Mouse (Mus musculus): ENCODE data around the gene Foxf2. TPM values are rescaled to one million over a fixed set of nuclear protein-coding genes. Genes with fewer than 3 reads are reported as not detected.

Foxf2 gene
- polyA plus RNA-seq, 1 experiment: not detected

DNA sequence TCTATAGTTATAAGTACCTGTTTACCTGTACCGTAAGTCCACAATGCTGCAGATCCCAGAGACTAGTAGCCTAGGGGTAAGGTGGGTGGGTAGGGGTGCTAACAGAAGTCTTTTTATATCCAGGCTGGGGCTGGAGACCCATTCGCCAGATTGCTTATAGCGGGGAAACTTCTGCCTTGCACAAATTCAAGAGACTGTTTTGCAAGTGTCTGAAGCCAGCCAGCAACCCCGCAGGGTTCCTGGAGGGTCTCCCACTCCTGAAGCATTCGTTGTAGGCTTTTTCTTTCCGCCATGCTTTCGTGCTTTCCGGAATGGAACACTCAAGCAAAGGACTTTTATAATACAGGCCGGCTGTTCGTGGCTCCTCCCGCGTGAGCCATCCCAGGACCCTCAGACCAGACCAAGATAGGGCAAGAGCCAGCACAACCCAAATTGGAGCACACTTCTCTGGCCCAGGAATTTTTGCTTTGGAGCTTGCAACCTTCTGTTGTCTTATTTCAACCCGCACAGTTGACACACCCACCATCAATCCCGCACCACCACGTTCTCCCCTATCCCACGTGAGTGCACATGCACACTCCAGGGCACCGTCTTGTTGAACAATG lies 10.0 kb upstream of the Foxf2 start:
- H3K4me1 ChIP-seq (ENCODE audit: control insufficient read depth, insufficient read depth, low read length): no peaks in the 10 kb centered on the region
- no peak overlapping the region for H3K27ac ChIP-seq (ENCODE audit: insufficient read depth, low read depth, low read length)
- H3K4me3 ChIP-seq (ENCODE audit: insufficient read depth, low read length): no peak overlapping the region
- TF ChIP-seq POLR2A (IDR thresholded peaks at IDR 0.05; ENCODE audit: borderline replicate concordance, low read depth, low read length) (no peak), CTCF (IDR thresholded peaks at IDR 0.05; ENCODE audit: low read depth, low read length) (no peak)

DNA sequence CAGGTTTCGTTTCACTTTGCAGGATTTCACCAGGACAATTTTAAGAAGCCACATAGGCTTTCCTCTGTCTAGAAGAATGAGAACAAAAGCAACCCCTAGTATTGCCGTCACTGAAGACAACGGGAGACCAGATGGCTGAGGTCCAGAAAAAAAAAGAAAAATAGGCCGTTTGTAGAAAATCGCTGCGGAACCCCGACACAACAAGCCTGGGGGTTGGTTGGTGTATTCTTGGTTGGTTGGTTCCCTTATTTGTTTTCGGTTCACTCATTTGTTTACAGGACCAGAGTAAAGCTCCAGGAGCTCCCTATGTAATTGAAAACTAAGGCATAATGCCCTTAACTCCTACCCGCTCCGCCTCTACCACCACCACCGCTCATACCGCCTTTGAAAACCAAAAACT lies 7.6 kb upstream of the Foxf2 start:
- Histone ChIP-seq H3K4me3 (ENCODE audit: insufficient read depth, low read length) (no peak overlapping the region), H3K27ac (ENCODE audit: insufficient read depth, low read depth, low read length) (no peak overlapping the region), H3K4me1 (ENCODE audit: control insufficient read depth, insufficient read depth, low read length) (no peaks in the 10 kb centered on the region)
- TF ChIP-seq CTCF (IDR thresholded peaks at IDR 0.05; ENCODE audit: low read depth, low read length): no peak
- no peak for TF ChIP-seq POLR2A (IDR thresholded peaks at IDR 0.05; ENCODE audit: borderline replicate concordance, low read depth, low read length)

DNA sequence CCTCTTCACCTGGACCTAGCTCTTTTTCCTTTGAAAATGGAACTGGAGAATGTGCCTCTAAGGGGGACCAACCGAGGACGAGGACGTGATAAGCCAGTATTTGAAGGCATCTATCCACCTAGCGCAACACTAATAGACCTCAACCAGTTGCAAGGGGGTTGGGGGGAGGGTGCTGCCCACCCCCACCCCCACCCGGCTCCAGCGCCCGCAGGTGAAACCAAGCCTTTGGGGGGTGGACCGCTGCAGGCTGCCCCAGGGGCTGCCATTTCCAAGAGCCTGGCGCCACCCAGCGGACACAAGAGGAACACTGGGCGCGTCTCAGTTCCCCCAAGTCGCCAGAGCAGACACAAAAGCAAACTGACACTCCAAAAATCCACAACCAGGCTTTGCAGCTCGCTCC lies 7.2 kb upstream of the Foxf2 start:
- no peak for TF ChIP-seq POLR2A (IDR thresholded peaks at IDR 0.05; ENCODE audit: borderline replicate concordance, low read depth, low read length)
- peak; percentile 94 for TF ChIP-seq CTCF (IDR thresholded peaks at IDR 0.05; ENCODE audit: low read depth, low read length)
- H3K4me3 ChIP-seq (ENCODE audit: insufficient read depth, low read length): no peak overlapping the region
- no peak overlapping the region for H3K27ac ChIP-seq (ENCODE audit: insufficient read depth, low read depth, low read length)
- H3K4me1 ChIP-seq (ENCODE audit: control insufficient read depth, insufficient read depth, low read length): no peaks in the 10 kb centered on the region

GRCm38 (mm10) chr13:31618919-31619655 lies 6.5 kb upstream of the Foxf2 start:
- Histone ChIP-seq H3K27ac (ENCODE audit: insufficient read depth, low read depth, low read length) (no peak overlapping the region), H3K4me3 (ENCODE audit: insufficient read depth, low read length) (no peak overlapping the region), H3K4me1 (ENCODE audit: control insufficient read depth, insufficient read depth, low read length) (no peaks in the 10 kb centered on the region)
- TF ChIP-seq CTCF (IDR thresholded peaks at IDR 0.05; ENCODE audit: low read depth, low read length) (no peak), POLR2A (IDR thresholded peaks at IDR 0.05; ENCODE audit: borderline replicate concordance, low read depth, low read length) (no peak)

DNA sequence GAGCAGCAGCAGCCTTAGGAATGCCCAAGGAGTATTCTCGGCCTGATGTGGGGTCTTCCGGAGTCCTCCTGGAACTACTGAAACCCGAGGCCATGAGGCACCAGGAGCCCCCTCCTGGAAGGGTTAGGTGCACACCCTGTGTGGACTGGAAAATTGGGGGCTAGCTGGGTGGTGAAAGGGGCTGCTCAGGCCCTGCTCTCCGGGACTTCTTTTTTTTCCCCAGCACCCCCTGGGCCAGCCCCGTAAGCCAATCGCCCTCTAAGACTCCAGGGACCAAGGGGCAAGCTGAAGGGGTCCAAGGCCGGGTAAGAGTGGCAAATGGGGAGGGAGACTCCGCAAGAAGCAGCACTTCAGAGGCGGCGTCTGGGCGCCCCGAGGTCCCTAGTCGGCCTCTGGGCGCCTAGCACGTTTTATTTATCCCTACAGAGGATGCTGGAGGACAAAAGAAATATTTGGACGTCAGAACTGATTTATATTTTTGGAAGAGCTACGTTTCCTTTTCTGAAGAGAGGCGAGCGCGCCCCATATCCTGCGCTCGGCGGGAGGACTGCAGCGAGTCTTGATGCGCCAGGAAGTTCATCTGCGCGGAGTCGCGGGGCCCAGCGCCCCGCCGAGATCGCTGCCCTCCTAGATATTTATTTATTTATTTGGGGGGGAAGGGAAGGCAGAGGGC lies 5.7 kb upstream of the Foxf2 start:
- Histone ChIP-seq H3K4me3 (ENCODE audit: insufficient read depth, low read length) (no peak overlapping the region), H3K27ac (ENCODE audit: insufficient read depth, low read depth, low read length) (no peak overlapping the region), H3K4me1 (ENCODE audit: control insufficient read depth, insufficient read depth, low read length) (no peaks in the 10 kb centered on the region)
- TF ChIP-seq POLR2A (IDR thresholded peaks at IDR 0.05; ENCODE audit: borderline replicate concordance, low read depth, low read length): no peak
- TF ChIP-seq CTCF (IDR thresholded peaks at IDR 0.05; ENCODE audit: low read depth, low read length): no peak

DNA sequence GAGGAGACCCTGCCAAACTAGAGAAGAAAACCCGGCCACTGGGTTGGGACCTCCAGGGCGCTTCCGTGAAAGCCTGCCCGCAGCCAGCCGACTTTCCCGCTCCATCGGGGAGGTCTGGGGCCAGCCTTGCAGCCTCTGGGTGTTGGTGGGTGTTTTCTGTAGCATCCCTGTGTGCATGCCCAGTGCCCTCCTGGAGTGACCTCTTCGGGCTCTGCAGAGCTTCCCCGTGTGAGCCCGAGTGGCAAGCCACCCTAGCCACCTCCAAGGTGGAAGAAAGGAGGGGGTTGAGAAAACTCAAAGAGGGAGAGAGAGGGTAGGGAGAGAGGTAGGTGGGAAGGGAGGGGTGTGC lies 5.1 kb upstream of the Foxf2 start:
- Histone ChIP-seq H3K4me3 (ENCODE audit: insufficient read depth, low read length) (no peak overlapping the region), H3K4me1 (ENCODE audit: control insufficient read depth, insufficient read depth, low read length) (no peaks in the 10 kb centered on the region)
- TF ChIP-seq POLR2A (IDR thresholded peaks at IDR 0.05; ENCODE audit: borderline replicate concordance, low read depth, low read length) (no peak), CTCF (IDR thresholded peaks at IDR 0.05; ENCODE audit: low read depth, low read length) (no peak)

DNA sequence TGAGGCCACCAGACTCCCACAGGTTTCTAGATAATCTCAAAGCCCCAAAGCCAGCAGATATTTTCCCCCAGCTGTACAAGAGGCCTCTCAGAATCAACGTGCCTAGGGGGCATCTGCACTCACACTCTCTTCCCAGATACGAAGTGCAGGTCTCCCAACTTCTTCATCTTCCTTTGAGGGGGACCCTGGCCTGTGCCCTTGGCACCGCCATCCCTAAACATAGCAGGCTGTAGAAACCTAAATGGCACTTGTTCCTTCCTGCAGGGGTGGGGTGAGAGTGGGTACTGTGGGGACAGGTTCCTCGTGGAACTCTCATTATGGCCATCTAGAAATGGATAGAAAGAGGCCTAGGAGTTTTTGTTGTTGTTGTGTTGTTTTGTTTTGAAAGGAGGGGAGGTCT lies 4.7 kb upstream of the Foxf2 start:
- Histone ChIP-seq H3K27ac (ENCODE audit: insufficient read depth, low read depth, low read length) (no peak overlapping the region), H3K4me1 (ENCODE audit: control insufficient read depth, insufficient read depth, low read length) (no peaks in the 10 kb centered on the region), H3K4me3 (ENCODE audit: insufficient read depth, low read length) (no peak overlapping the region)
- no peak for TF ChIP-seq POLR2A (IDR thresholded peaks at IDR 0.05; ENCODE audit: borderline replicate concordance, low read depth, low read length)
- no peak for TF ChIP-seq CTCF (IDR thresholded peaks at IDR 0.05; ENCODE audit: low read depth, low read length)

More for the DNA sequence above, 5.1 kb upstream of the Foxf2 start:
- H3K27ac ChIP-seq (ENCODE audit: insufficient read depth, low read depth, low read length): no peak overlapping the region

DNA sequence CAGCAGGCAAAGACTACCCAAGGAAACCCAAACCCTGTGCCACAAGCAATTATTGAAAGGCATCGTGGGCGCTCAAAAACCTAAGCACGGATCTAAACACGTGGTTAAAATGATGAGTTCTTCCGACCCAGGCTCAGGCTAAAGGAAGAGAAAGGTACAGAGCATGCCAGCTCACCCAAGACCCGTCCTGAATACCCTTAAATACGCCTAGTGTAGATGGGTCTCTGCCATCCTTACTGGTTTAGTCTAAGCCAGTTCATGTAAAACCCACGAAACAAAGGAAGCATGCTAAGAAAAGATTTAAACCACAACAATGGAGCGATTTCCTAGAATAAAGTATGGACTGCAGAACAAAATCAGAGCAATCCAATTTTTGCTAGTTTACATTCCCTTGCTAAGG lies 3.9 kb upstream of the Foxf2 start:
- no peaks in the 10 kb centered on the region; the same call in 1 of the 2 replicates for H3K4me1 ChIP-seq (ENCODE audit: control insufficient read depth, insufficient read depth, low read length)
- H3K4me3 ChIP-seq (ENCODE audit: insufficient read depth, low read length): no peak overlapping the region
- no peak overlapping the region for H3K27ac ChIP-seq (ENCODE audit: insufficient read depth, low read depth, low read length)
- TF ChIP-seq CTCF (IDR thresholded peaks at IDR 0.05; ENCODE audit: low read depth, low read length) (no peak), POLR2A (IDR thresholded peaks at IDR 0.05; ENCODE audit: borderline replicate concordance, low read depth, low read length) (no peak)

DNA sequence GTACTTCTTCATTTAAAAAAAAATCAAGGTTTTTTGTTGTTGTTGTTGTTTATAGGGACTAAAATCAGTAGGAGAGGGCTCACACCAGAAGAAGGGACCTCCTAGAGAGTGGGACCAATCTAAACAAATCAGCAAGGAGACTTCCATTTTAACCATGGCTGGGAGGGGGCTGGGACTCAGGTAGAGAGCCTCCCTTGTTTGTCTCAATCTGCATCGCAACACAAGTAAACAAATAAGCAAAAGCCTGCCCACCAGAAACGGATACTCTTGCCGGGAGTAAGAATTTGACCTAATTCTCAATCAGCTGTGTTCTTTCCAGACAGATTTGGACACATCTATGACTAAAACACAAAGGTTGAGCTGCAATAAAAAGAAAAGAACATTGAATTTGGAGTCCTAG lies 3.2 kb upstream of the Foxf2 start:
- H3K4me1 ChIP-seq (ENCODE audit: control insufficient read depth, insufficient read depth, low read length): no peaks in the 10 kb centered on the region; the same call in 1 of the 2 replicates
- TF ChIP-seq CTCF (IDR thresholded peaks at IDR 0.05; ENCODE audit: low read depth, low read length) (no peak), POLR2A (IDR thresholded peaks at IDR 0.05; ENCODE audit: borderline replicate concordance, low read depth, low read length) (no peak)
- H3K4me3 ChIP-seq (ENCODE audit: insufficient read depth, low read length): no peak overlapping the region
- no peak overlapping the region for H3K27ac ChIP-seq (ENCODE audit: insufficient read depth, low read depth, low read length)

GRCm38 (mm10) chr13:31623291-31623690 lies 2.3 kb upstream of the Foxf2 start:
- Histone ChIP-seq H3K27ac (ENCODE audit: insufficient read depth, low read depth, low read length) (no peak overlapping the region), H3K4me1 (ENCODE audit: control insufficient read depth, insufficient read depth, low read length) (no peaks in the 10 kb centered on the region; the same call in 1 of the 2 replicates), H3K4me3 (ENCODE audit: insufficient read depth, low read length) (no peak overlapping the region)
- TF ChIP-seq POLR2A (IDR thresholded peaks at IDR 0.05; ENCODE audit: borderline replicate concordance, low read depth, low read length): no peak
- TF ChIP-seq CTCF (IDR thresholded peaks at IDR 0.05; ENCODE audit: low read depth, low read length): no peak
